Mouse (Mus musculus): Measurements from ENCODE around the gene Pvr. TPM values are rescaled to one million over a fixed set of nuclear protein-coding genes. Genes with fewer than 3 reads are reported as not detected.

The Pvr gene
- polyA plus RNA-seq, 1 experiment from 2014 or later = 13.2 TPM

GRCm38 (mm10) chr7:19911695-19912524 is 9.1 kb downstream of the Pvr start:
- no peak for ATAC-seq (ENCODE audit: insufficient number of reproducible peaks, low FRiP score, low TSS enrichment, low read depth)
- no peaks in the 10 kb centered on the region for H3K9me3 ChIP-seq (replicated peaks)
- H3K4me1 ChIP-seq = no peaks in the 10 kb centered on the region
- no peak overlapping the region for H3K4me3 ChIP-seq (replicated peaks)
- WGBS = 84% methylated on average over 23 of the region's 23 CpGs
- no peak overlapping the region for H3K9ac ChIP-seq
- peaks cover 56% of the 10 kb centered on the region for H3K36me3 ChIP-seq
- H3K27me3 ChIP-seq = no peaks in the 10 kb centered on the region
- no peak overlapping the region for H3K27ac ChIP-seq (replicated peaks)
- no peak overlapping the region for H3K4me2 ChIP-seq (replicated peaks)

GRCm38 (mm10) chr7:19911292-19911658 is 9.7 kb downstream of the Pvr start:
- H3K9me3 ChIP-seq (replicated peaks) = no peaks in the 10 kb centered on the region
- H3K9ac ChIP-seq = no peak overlapping the region
- no peaks in the 10 kb centered on the region for H3K4me1 ChIP-seq
- H3K36me3 ChIP-seq = peaks cover 56% of the 10 kb centered on the region
- no peaks in the 10 kb centered on the region for H3K27me3 ChIP-seq
- ATAC-seq (ENCODE audit: insufficient number of reproducible peaks, low FRiP score, low TSS enrichment, low read depth) = no peak
- WGBS = 79% methylated on average over 6 of the region's 6 CpGs
- H3K4me3 ChIP-seq (replicated peaks) = no peak overlapping the region
- H3K27ac ChIP-seq (replicated peaks) = no peak overlapping the region
- no peak overlapping the region for H3K4me2 ChIP-seq (replicated peaks)

- Histone ChIP-seq H3K4me1 (no peaks in the 10 kb centered on the region), H3K4me2 (replicated peaks) (no peak overlapping the region), H3K4me3 (replicated peaks) (no peak overlapping the region), H3K9ac (no peak overlapping the region), H3K27ac (replicated peaks) (no peak overlapping the region), H3K36me3 (peaks cover 54% of the 10 kb centered on the region), H3K27me3 (no peaks in the 10 kb centered on the region), H3K9me3 (replicated peaks) (no peaks in the 10 kb centered on the region)
- ATAC-seq (ENCODE audit: insufficient number of reproducible peaks, low FRiP score, low TSS enrichment, low read depth) = 0 out of 2 replicates have a peak, but pooled peaks have one; percentile 52
- WGBS = 49% methylated on average over 21 of the region's 21 CpGs
Measured at GRCm38 (mm10) chr7:19910421-19911291, 10.3 kb downstream of the Pvr start.

- Histone ChIP-seq H3K36me3 (no peaks in the 10 kb centered on the region), H3K4me1 (no peaks in the 10 kb centered on the region), H3K9ac (no peak overlapping the region), H3K4me2 (replicated peaks) (no peak overlapping the region), H3K27ac (replicated peaks) (no peak overlapping the region), H3K27me3 (no peaks in the 10 kb centered on the region), H3K9me3 (replicated peaks) (no peaks in the 10 kb centered on the region), H3K4me3 (replicated peaks) (no peak overlapping the region)
- no peak for ATAC-seq (ENCODE audit: insufficient number of reproducible peaks, low FRiP score, low TSS enrichment, low read depth)
- WGBS = 50% methylated on average over 8 of the region's 8 CpGs
Measured at GRCm38 (mm10) chr7:19889881-19890280, 31.1 kb downstream of the Pvr start.

- H3K9me3 ChIP-seq (replicated peaks) = no peaks in the 10 kb centered on the region
- H3K36me3 ChIP-seq = no peaks in the 10 kb centered on the region
- H3K4me1 ChIP-seq = no peaks in the 10 kb centered on the region
- no peak within 1 kb of the TSS for H3K27ac ChIP-seq (replicated peaks)
- H3K9ac ChIP-seq = no peak within 1 kb of the TSS
- H3K4me3 ChIP-seq (replicated peaks) = no peak within 1 kb of the TSS
- H3K4me2 ChIP-seq (replicated peaks) = no peak within 1 kb of the TSS
- 64% methylated on average over 7 of the region's 7 CpGs for WGBS
- 0 out of 2 replicates have a peak, but pooled peaks have one; percentile 2 for ATAC-seq (ENCODE audit: insufficient number of reproducible peaks, low FRiP score, low TSS enrichment, low read depth)
- no peaks in the 10 kb centered on the region for H3K27me3 ChIP-seq
Measured at GRCm38 (mm10) chr7:19887849-19888248, 33.1 kb downstream of the Pvr start, which contains the start of gene Ceacam19. Gene Ceacam19, minus strand, starts transcription at chr7:19887965.

GRCm38 (mm10) chr7:19880754-19881153 is 40.2 kb downstream of the Pvr start:
- Histone ChIP-seq H3K9ac (no peak overlapping the region), H3K27ac (replicated peaks) (no peak overlapping the region), H3K27me3 (no peaks in the 10 kb centered on the region), H3K36me3 (no peaks in the 10 kb centered on the region), H3K4me3 (replicated peaks) (no peak overlapping the region), H3K9me3 (replicated peaks) (no peaks in the 10 kb centered on the region), H3K4me1 (no peaks in the 10 kb centered on the region), H3K4me2 (replicated peaks) (no peak overlapping the region)
- no peak for ATAC-seq (ENCODE audit: insufficient number of reproducible peaks, low FRiP score, low TSS enrichment, low read depth)
- WGBS = 85% methylated on average over 8 of the region's 8 CpGs

- ATAC-seq (ENCODE audit: insufficient number of reproducible peaks, low FRiP score, low TSS enrichment, low read depth) = no peak
- H3K4me1 ChIP-seq = no peaks in the 10 kb centered on the region
- H3K27me3 ChIP-seq = no peaks in the 10 kb centered on the region
- H3K4me2 ChIP-seq (replicated peaks) = no peak overlapping the region
- no peak overlapping the region for H3K4me3 ChIP-seq (replicated peaks)
- no peak overlapping the region for H3K9ac ChIP-seq
- no peaks in the 10 kb centered on the region for H3K36me3 ChIP-seq
- H3K27ac ChIP-seq (replicated peaks) = no peak overlapping the region
- H3K9me3 ChIP-seq (replicated peaks) = no peaks in the 10 kb centered on the region
- 42% methylated on average over 14 of the region's 14 CpGs for WGBS
Measured at GRCm38 (mm10) chr7:19876781-19877425, 44.1 kb downstream of the Pvr start.

- Histone ChIP-seq H3K36me3 (no peaks in the 10 kb centered on the region), H3K27me3 (no peaks in the 10 kb centered on the region), H3K9me3 (replicated peaks) (no peaks in the 10 kb centered on the region), H3K4me3 (replicated peaks) (no peak overlapping the region), H3K4me2 (replicated peaks) (no peak overlapping the region), H3K27ac (replicated peaks) (no peak overlapping the region), H3K9ac (no peak overlapping the region), H3K4me1 (no peaks in the 10 kb centered on the region)
- ATAC-seq (ENCODE audit: insufficient number of reproducible peaks, low FRiP score, low TSS enrichment, low read depth) = no peak; the same call in 1 of the 2 replicates
- 45% methylated on average over 13 of the region's 13 CpGs for WGBS
Measured at GRCm38 (mm10) chr7:19875948-19876682, 44.8 kb downstream of the Pvr start.

- Histone ChIP-seq H3K4me3 (replicated peaks) (no peak overlapping the region), H3K9ac (no peak overlapping the region), H3K36me3 (no peaks in the 10 kb centered on the region), H3K4me1 (no peaks in the 10 kb centered on the region), H3K9me3 (replicated peaks) (no peaks in the 10 kb centered on the region), H3K27ac (replicated peaks) (no peak overlapping the region), H3K27me3 (no peaks in the 10 kb centered on the region), H3K4me2 (replicated peaks) (no peak overlapping the region)
- ATAC-seq (ENCODE audit: insufficient number of reproducible peaks, low FRiP score, low TSS enrichment, low read depth) = no peak
- WGBS = 40% methylated on average over 5 of the region's 5 CpGs
Measured at GRCm38 (mm10) chr7:19871943-19872601, 48.9 kb downstream of the Pvr start.

- no peaks in the 10 kb centered on the region for H3K4me1 ChIP-seq
- no peak overlapping the region for H3K9ac ChIP-seq
- no peak overlapping the region for H3K4me3 ChIP-seq (replicated peaks)
- no peaks in the 10 kb centered on the region for H3K27me3 ChIP-seq
- ATAC-seq (ENCODE audit: insufficient number of reproducible peaks, low FRiP score, low TSS enrichment, low read depth) = no peak
- H3K4me2 ChIP-seq (replicated peaks) = no peak overlapping the region
- 45% methylated on average over 10 of the region's 10 CpGs for WGBS
- no peaks in the 10 kb centered on the region for H3K9me3 ChIP-seq (replicated peaks)
- no peaks in the 10 kb centered on the region for H3K36me3 ChIP-seq
- no peak overlapping the region for H3K27ac ChIP-seq (replicated peaks)
Measured at GRCm38 (mm10) chr7:19871137-19871621, 49.8 kb downstream of the Pvr start.

Data from embryonic facial prominence, embryonic 15.5 days (tissue).